Mouse (Mus musculus): Measurements from ENCODE around the gene Cd5. TPM values are rescaled to one million over a fixed set of nuclear protein-coding genes. Genes with fewer than 3 reads are reported as not detected.

Cd5 gene
- polyA plus RNA-seq (2012), result 0.34 and 0.37 TPM in 2 replicates

DNA sequence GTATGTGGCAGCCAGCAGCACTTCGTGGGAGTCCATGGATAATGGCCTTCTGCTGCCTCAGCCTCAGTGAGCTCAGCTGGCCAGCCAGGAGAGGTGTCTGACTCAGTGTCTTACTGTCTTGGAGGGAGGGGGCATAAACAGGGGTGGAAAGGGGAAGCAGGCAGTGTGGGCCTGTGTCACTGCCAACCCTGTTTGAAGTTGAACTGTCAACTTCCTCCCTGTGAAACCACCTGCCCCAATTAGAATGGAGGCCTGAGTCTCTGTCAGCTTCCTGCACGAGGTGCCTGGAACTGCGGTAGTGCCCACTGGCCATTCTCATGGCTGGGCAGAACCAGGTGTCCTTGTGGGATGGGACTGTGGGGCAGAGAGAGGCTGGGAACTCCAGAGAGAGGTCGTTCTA, at the start of gene Cd5:
Cd5 (minus strand) TSS at position 192 of the 400 bp plus-strand sequence.

GRCm38 (mm10) chr19:10688537-10689352, 50.1 kb downstream of the Cd5 start, which contains the start of gene Vps37c:
Gene Vps37c (plus strand): TSS chr19:10688735.

DNA sequence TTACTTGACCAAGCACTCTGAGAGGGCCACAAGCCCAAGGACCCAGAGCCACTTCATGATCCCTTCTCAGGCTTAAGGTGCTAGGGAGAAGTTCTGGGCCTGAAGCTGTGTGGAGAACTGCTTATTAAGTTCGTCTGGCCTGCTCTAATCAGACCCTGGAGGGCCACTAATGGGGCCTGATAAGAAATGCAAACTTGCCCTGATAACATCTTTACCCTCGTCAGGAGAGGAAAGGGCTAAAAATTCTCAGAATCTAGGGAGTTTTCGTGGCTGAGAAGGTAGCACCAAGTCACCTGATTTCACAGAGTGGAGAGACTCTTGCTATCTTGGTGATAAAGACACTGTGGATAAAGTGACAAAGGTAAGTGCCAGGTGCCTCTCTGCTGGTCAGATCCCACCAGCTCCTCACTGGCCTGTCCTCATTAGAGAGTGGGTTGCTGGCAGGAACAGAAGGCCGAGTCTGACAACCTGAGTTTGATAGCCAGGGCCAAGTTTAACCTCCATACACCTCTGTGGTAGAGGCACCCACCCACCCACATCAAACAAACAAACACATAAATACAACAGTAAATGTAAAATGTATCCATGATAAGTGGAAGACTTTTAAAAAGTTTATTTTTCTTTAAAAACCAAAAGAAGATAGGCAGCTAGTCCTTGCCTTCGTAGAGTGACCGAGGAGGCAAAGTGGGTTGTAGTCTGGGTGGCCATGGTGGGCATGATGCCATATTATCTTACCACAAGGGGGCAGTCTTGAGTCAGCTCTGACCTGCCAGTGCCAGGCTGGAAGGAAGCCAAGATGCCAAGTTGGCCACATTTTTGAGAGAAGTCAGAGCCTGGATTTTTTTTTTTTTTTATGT, 60.7 kb downstream of the Cd5 start, which contains the start of gene Pga5:
Pga5 (minus strand) TSS at position 157 of the 857 bp plus-strand sequence.

Other genes starting within 250 kb of the Cd5 start
- gene Cpsf7, start 213.7 kb downstream of the Cd5 start, polyA plus RNA-seq (2012), result 62.2 and 67.2 TPM in 2 replicates
- 3.7 and 4.1 TPM in 2 replicates for gene Sdhaf2, start 212.9 kb downstream of the Cd5 start, polyA plus RNA-seq (2012)
- 2.2 and 2.6 TPM in 2 replicates for gene Tmem216, start 182.8 kb downstream of the Cd5 start, polyA plus RNA-seq (2012)
- 11.6 and 15.2 TPM in 2 replicates for gene Cyb561a3, start 161.8 kb downstream of the Cd5 start, polyA plus RNA-seq (2012)
- gene Tmem138, start 161.6 kb downstream of the Cd5 start, polyA plus RNA-seq (2012), result 4.8 and 5.1 TPM in 2 replicates
- 25.0 and 30.9 TPM in 2 replicates for gene Ddb1, start 133.7 kb downstream of the Cd5 start, polyA plus RNA-seq (2012)
- gene Tkfc, start 133.3 kb downstream of the Cd5 start, polyA plus RNA-seq (2012), result 6.0 TPM in 2 replicates
- 0.22 TPM in 2 replicates for gene Vwce, start 104.8 kb downstream of the Cd5 start, polyA plus RNA-seq (2012)
- gene Pga5, start 60.9 kb downstream of the Cd5 start, polyA plus RNA-seq (2012), result not detected in 2 replicates
- 104 and 113 TPM in 2 replicates for gene Vps37c, start 50.3 kb downstream of the Cd5 start, polyA plus RNA-seq (2012)
- gene Cd6, start 91.1 kb upstream of the Cd5 start, polyA plus RNA-seq (2012), result 1.1 and 1.6 TPM in 2 replicates
- 2.4 and 2.5 TPM in 2 replicates for gene Slc15a3, start 100.7 kb upstream of the Cd5 start, polyA plus RNA-seq (2012)
- gene Tmem132a, start 130.9 kb upstream of the Cd5 start, polyA plus RNA-seq (2012), result 2.5 and 2.6 TPM in 2 replicates
- gene Tmem109, start 143.0 kb upstream of the Cd5 start, polyA plus RNA-seq (2012), result 31.8 and 33.0 TPM in 2 replicates
- gene Prpf19, start 156.2 kb upstream of the Cd5 start, polyA plus RNA-seq (2012), result 86.3 and 92.4 TPM in 2 replicates
- gene Zp1, start 181.6 kb upstream of the Cd5 start, polyA plus RNA-seq (2012), result not detected in 2 replicates
- 0.15 and 0.18 TPM in 2 replicates for gene Ptgdr2, start 198.2 kb upstream of the Cd5 start, polyA plus RNA-seq (2012)
- 56.1 and 58.1 TPM in 2 replicates for gene Ccdc86, start 210.3 kb upstream of the Cd5 start, polyA plus RNA-seq (2012)
- not detected in 2 replicates for gene Ms4a10, start 235.7 kb upstream of the Cd5 start, polyA plus RNA-seq (2012)